Mouse (Mus musculus) CD4-positive helper T cell, adult 2 months (primary cell): ENCODE results near the gene Gm49721.
"Not testable (repeated sequence)": the region's sequence is repeated elsewhere in the genome, so short reads cannot be mapped to it uniquely, and the experiment has no call there.

Experiments
- DNase-seq: peaks from one replicate; pipeline ENCODE4 v3.0.0-alpha.2; 2012; ENCODE audit warnings: low read depth, missing footprints, low spot score

Gene Gm49721

GRCm38 (mm10) chr17:6980144-6980543, 1.4 kb downstream of the Gm49721 start:
- DNase-seq, result not testable (repeated sequence)

GRCm38 (mm10) chr17:6986118-6986517, 7.4 kb downstream of the Gm49721 start:
- DNase-seq, result not testable (repeated sequence)

- not testable (repeated sequence) for DNase-seq
These were observed 16.8 kb downstream of the Gm49721 start for GRCm38 (mm10) chr17:6995504-6995903.

GRCm38 (mm10) chr17:6996826-6997225, 18.1 kb downstream of the Gm49721 start:
- not testable (repeated sequence) for DNase-seq

GRCm38 (mm10) chr17:6997778-6998490, 19.2 kb downstream of the Gm49721 start:
- DNase-seq, result not testable (repeated sequence)

- DNase-seq, result not testable (repeated sequence)
These were observed 23.3 kb downstream of the Gm49721 start for GRCm38 (mm10) chr17:7001790-7002585.

- DNase-seq, result not testable (repeated sequence)
These were observed 24.7 kb downstream of the Gm49721 start for GRCm38 (mm10) chr17:7003392-7003791.

- not testable (repeated sequence) for DNase-seq
These were observed 26.9 kb downstream of the Gm49721 start for GRCm38 (mm10) chr17:7005646-7006045.

GRCm38 (mm10) chr17:7008885-7009284, 30.2 kb downstream of the Gm49721 start:
- not testable (repeated sequence) for DNase-seq

GRCm38 (mm10) chr17:7009440-7009839, 30.7 kb downstream of the Gm49721 start:
- not testable (repeated sequence) for DNase-seq

- DNase-seq, result not testable (repeated sequence)
These were observed 31.2 kb downstream of the Gm49721 start for GRCm38 (mm10) chr17:7009901-7010300.

- not testable (repeated sequence) for DNase-seq
These were observed 35.5 kb downstream of the Gm49721 start for GRCm38 (mm10) chr17:7014190-7014589.

- not testable (repeated sequence) for DNase-seq
These were observed 46.6 kb downstream of the Gm49721 start, which contains the start of gene Gm1604a for GRCm38 (mm10) chr17:7025257-7025656. TSS of gene Gm1604a (plus strand) at chr17:7025568.

GRCm38 (mm10) chr17:7025764-7026346, 47.2 kb downstream of the Gm49721 start:
- DNase-seq, result not testable (repeated sequence)

- not testable (repeated sequence) for DNase-seq
These were observed 51.5 kb downstream of the Gm49721 start for GRCm38 (mm10) chr17:7030204-7030603.

GRCm38 (mm10) chr17:7030622-7031174, 52.0 kb downstream of the Gm49721 start:
- DNase-seq, result not testable (repeated sequence)

- not testable (repeated sequence) for DNase-seq
These were observed 54.8 kb downstream of the Gm49721 start for GRCm38 (mm10) chr17:7033192-7034166.

- not testable (repeated sequence) for DNase-seq
These were observed 90.4 kb downstream of the Gm49721 start for GRCm38 (mm10) chr17:7068997-7069539.

GRCm38 (mm10) chr17:7069561-7070240, 91.0 kb downstream of the Gm49721 start:
- DNase-seq, result not testable (repeated sequence)

- DNase-seq, result peak; percentile 46
These were observed 95.8 kb downstream of the Gm49721 start for GRCm38 (mm10) chr17:7074494-7074893.
